Mouse (Mus musculus) kidney, adult 2 months (tissue): ENCODE measurements around the gene Bax.

Experiments used
- CTCF ChIP-seq: fragments of 200-500 bp; conservative IDR thresholded peaks from 2 replicates; pipeline ENCODE4 v1.5.1; 2011; ENCODE audit warnings: low read depth, mild to moderate bottlenecking, control low read depth, low read length, moderate library complexity, mixed read lengths; ENCODE audit not compliant: insufficient read depth, insufficient read length
- POLR2A ChIP-seq: fragments of 200-500 bp; IDR thresholded peaks from one replicate; pipeline ENCODE4 v1.6.1; 2011; ENCODE audit warnings: low read depth, low read length, control low read depth

- TF ChIP-seq CTCF (peak; percentile 81), POLR2A (peak; percentile 46)
These were observed 32.3 kb downstream of the Bax start, which contains the start of gene Gys1 for GRCm38 (mm10) chr7:45434203-45435015.
